Mouse (Mus musculus) embryonic facial prominence, embryonic 14.5 days (tissue): ENCODE results near the gene Dot1l. TPM values are rescaled to one million over a fixed set of nuclear protein-coding genes. Genes with fewer than 3 reads are reported as not detected.

Experiments used
- ATAC-seq: fragments of 200-750 bp; cut with Nextera tagmentation; 2 replicates; pipeline ENCODE4 v1.8.0; 2017; ENCODE audit warnings: low read depth, moderate number of reproducible peaks, moderate TSS enrichment
- DNase-seq: peaks from one replicate; pipeline ENCODE4 v3.0.0-alpha.2; 2015; ENCODE audit warnings: low spot score
- H3K27ac ChIP-seq: fragments of 300-500 bp; sonication (generic); replicated peaks from 2 replicates; pipeline ENCODE4 v1.5.1; 2014; ENCODE audit warnings: low read depth, mild to moderate bottlenecking, low read length, moderate library complexity
- H3K27me3 ChIP-seq: fragments of 300-500 bp; sonication (generic); replicated peaks from 2 replicates; pipeline ENCODE4 v1.6.1; 2014; ENCODE audit warnings: low read length; ENCODE audit not compliant: control insufficient read depth, insufficient read depth
- H3K36me3 ChIP-seq: fragments of 300-500 bp; sonication (generic); 2 replicates; pipeline ENCODE4 v1.6.1; 2014; ENCODE audit warnings: low read length, mixed read lengths; ENCODE audit not compliant: control insufficient read depth, insufficient read depth
- H3K4me1 ChIP-seq: fragments of 300-500 bp; sonication (generic); 2 replicates; pipeline ENCODE4 v1.6.1; 2014; ENCODE audit warnings: antibody characterized with exemption, low read length; ENCODE audit not compliant: control insufficient read depth, insufficient read depth
- H3K4me2 ChIP-seq: fragments of 300-500 bp; sonication (generic); 2 replicates; pipeline ENCODE4 v1.6.1; 2014; ENCODE audit warnings: low read depth, mild to moderate bottlenecking, low read length, moderate library complexity, mixed read lengths
- H3K4me3 ChIP-seq: fragments of 300-500 bp; sonication (generic); 2 replicates; pipeline ENCODE4 v1.5.1; 2014; ENCODE audit warnings: low read depth, mild to moderate bottlenecking, low read length
- H3K9ac ChIP-seq: fragments of 300-500 bp; sonication (generic); 2 replicates; pipeline ENCODE4 v1.6.1; 2014; ENCODE audit warnings: low read depth, mild to moderate bottlenecking, low read length, moderate library complexity, mixed read lengths
- H3K9me3 ChIP-seq: fragments of 300-500 bp; sonication (generic); 2 replicates; pipeline ENCODE4 v1.6.1; 2016; ENCODE audit warnings: low read length; ENCODE audit not compliant: control insufficient read depth
- WGBS: fragments of 180-500 bp; shearing (Covaris S2); extraction: QIAGEN DNeasy Blood & Tissue Kit; methylation state at CpG from one replicate; pipeline ENCODE4 v1.1.7; 2014; 5-methylcytosine and 5-hydroxymethylcytosine counted together
- polyA plus RNA-seq: library from polyadenylated mRNA; unstranded; fragments of >200 nt; fragmentation: Nextera tagmentation; extraction: Ambion mirVana; gene quantifications from 2 replicates; pipeline ENCODE4 v1.2.1, GENCODE M21; 2014

Gene Dot1l
- polyA plus RNA-seq, 1 experiment from 2014 or later: 21.5 TPM

DNA sequence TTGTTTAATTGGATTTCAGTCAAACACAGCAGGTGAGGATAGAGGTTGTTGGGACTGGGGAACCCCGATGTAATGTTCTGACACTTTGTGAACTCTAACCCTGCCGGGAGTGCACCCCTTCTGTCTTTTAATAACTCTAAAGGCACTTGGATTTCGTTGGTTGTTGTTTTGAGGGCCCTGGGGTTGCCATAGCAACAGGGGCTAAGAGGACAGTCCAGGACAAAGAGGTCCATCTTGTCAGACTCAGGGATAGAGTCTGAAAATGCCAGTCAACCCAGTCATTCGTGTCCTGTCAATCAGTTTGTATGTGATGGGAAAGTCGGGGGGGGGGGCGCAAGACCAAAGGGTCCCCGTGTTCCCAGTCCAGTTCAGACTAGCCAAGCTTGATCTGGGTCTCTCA is 77.8 kb downstream of the Dot1l start:
- DNase-seq (no peak), ATAC-seq (no peak)
- H3K27ac ChIP-seq: no peak overlapping the region
- H3K27me3 ChIP-seq: peaks cover 25% of the 10 kb centered on the region
- H3K9me3 ChIP-seq: peaks cover 7% of the 10 kb centered on the region; the same call in 1 of the 2 replicates
- no peak overlapping the region for H3K4me3 ChIP-seq
- H3K4me2 ChIP-seq: no peak overlapping the region
- H3K9ac ChIP-seq: no peak overlapping the region
- peaks cover 23% of the 10 kb centered on the region for H3K36me3 ChIP-seq
- 53% methylated on average over 6 of the region's 7 CpGs for WGBS
- H3K4me1 ChIP-seq: peaks cover 3% of the 10 kb centered on the region; the same call in 1 of the 2 replicates

DNA sequence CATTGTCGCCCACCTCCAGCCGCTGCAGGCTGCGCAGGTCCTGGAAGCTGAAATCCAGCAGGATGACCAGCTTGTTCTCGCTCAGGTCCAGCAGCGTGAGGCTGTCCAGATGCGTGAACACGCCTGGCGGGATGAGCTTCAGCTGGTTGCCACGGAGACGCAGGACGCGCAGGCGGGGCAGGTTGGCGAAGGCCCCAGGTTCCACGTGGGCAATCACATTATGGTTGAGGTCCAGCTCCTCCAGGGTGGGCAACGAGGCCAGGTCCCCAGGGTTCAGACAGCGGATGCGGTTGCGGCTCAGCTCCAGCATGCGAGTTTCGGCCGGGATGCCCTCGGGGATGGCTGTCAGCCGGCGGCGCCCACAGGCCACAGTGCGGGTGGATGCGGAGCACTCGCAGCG is 80.6 kb downstream of the Dot1l start:
- Histone ChIP-seq H3K4me2 (no peak overlapping the region), H3K27me3 (peaks cover 25% of the 10 kb centered on the region), H3K9me3 (peaks cover 7% of the 10 kb centered on the region; the same call in 1 of the 2 replicates), H3K9ac (no peak overlapping the region), H3K4me1 (no peaks in the 10 kb centered on the region), H3K4me3 (no peak overlapping the region), H3K36me3 (peaks cover 1% of the 10 kb centered on the region; the same call in 1 of the 2 replicates), H3K27ac (no peak overlapping the region)
- no peak for ATAC-seq
- WGBS: 59% methylated on average over 29 of the region's 30 CpGs
- no peak for DNase-seq

- Histone ChIP-seq H3K4me2 (no peak overlapping the region), H3K4me3 (no peak overlapping the region), H3K36me3 (no peaks in the 10 kb centered on the region), H3K9me3 (peaks cover 7% of the 10 kb centered on the region; the same call in 1 of the 2 replicates), H3K27ac (no peak overlapping the region), H3K9ac (no peak overlapping the region), H3K27me3 (peaks cover 25% of the 10 kb centered on the region), H3K4me1 (no peaks in the 10 kb centered on the region)
- peak; percentile 26 for DNase-seq
- 45% methylated on average over 7 of the region's 7 CpGs for WGBS
- no peak for ATAC-seq
These were observed 82.0 kb downstream of the Dot1l start for GRCm38 (mm10) chr10:80836949-80837379.

- H3K4me1 ChIP-seq: no peaks in the 10 kb centered on the region
- no peak overlapping the region for H3K27ac ChIP-seq
- no peaks in the 10 kb centered on the region for H3K36me3 ChIP-seq
- peaks cover 32% of the 10 kb centered on the region for H3K27me3 ChIP-seq
- WGBS: 0% methylated on average over 2 of the region's 2 CpGs
- H3K4me2 ChIP-seq: no peak overlapping the region
- H3K4me3 ChIP-seq: no peak overlapping the region
- H3K9ac ChIP-seq: no peak overlapping the region
- peaks cover 7% of the 10 kb centered on the region; the same call in 1 of the 2 replicates for H3K9me3 ChIP-seq
- ATAC-seq (peak; percentile 45), DNase-seq (no peak)
These were observed 82.8 kb downstream of the Dot1l start for GRCm38 (mm10) chr10:80837827-80838226.

- peaks cover 7% of the 10 kb centered on the region; the same call in 1 of the 2 replicates for H3K9me3 ChIP-seq
- H3K36me3 ChIP-seq: no peaks in the 10 kb centered on the region
- no peaks in the 10 kb centered on the region for H3K4me1 ChIP-seq
- no peak overlapping the region for H3K9ac ChIP-seq
- no peak for ATAC-seq
- no peak overlapping the region for H3K27ac ChIP-seq
- no peak for DNase-seq
- no peak overlapping the region for H3K4me2 ChIP-seq
- 54% methylated on average over 2 of the region's 2 CpGs for WGBS
- peaks cover 38% of the 10 kb centered on the region for H3K27me3 ChIP-seq
- H3K4me3 ChIP-seq: no peak overlapping the region
These were observed 83.4 kb downstream of the Dot1l start for GRCm38 (mm10) chr10:80838346-80838912.

- Histone ChIP-seq H3K4me1 (no peaks in the 10 kb centered on the region), H3K4me3 (no peak overlapping the region), H3K36me3 (no peaks in the 10 kb centered on the region), H3K27ac (no peak overlapping the region), H3K4me2 (no peak overlapping the region), H3K9ac (no peak overlapping the region), H3K27me3 (peaks cover 44% of the 10 kb centered on the region), H3K9me3 (peaks cover 1% of the 10 kb centered on the region; the same call in 1 of the 2 replicates)
- DNase-seq: no peak
- ATAC-seq: no peak
- WGBS: 68% methylated on average over 6 of the region's 6 CpGs
These were observed 84.8 kb downstream of the Dot1l start for GRCm38 (mm10) chr10:80839848-80840247.

DNA sequence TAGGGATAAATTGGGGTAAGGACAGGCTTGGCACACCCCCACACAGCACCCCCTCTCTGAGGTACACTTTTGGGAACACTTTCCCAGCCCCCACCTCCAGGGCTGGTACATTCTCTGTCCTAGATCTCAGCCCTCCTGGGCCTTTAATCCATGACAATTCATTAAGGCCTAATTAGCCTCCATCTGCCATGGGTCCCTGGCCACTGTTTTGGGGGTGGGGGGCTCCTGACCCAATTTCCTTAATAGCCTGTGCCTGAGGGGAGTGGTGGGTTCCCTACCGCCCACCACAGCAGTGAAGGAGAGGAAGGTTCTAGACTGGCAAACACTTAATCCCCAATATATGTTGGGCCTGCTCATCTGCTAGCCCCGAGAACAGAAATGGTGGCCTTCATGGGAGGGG is 86.7 kb downstream of the Dot1l start:
- peaks cover 37% of the 10 kb centered on the region for H3K27me3 ChIP-seq
- H3K27ac ChIP-seq: no peak overlapping the region
- DNase-seq (no peak), ATAC-seq (no peak)
- H3K4me3 ChIP-seq: no peak overlapping the region
- no peak overlapping the region for H3K4me2 ChIP-seq
- 93% methylated on average over 2 of the region's 2 CpGs for WGBS
- H3K9ac ChIP-seq: no peak overlapping the region
- no peaks in the 10 kb centered on the region for H3K9me3 ChIP-seq
- no peaks in the 10 kb centered on the region for H3K36me3 ChIP-seq
- no peaks in the 10 kb centered on the region for H3K4me1 ChIP-seq

GRCm38 (mm10) chr10:80842334-80842733 is 87.3 kb downstream of the Dot1l start:
- no peak for DNase-seq
- Histone ChIP-seq H3K9me3 (no peaks in the 10 kb centered on the region), H3K4me1 (no peaks in the 10 kb centered on the region), H3K27me3 (peaks cover 37% of the 10 kb centered on the region), H3K36me3 (no peaks in the 10 kb centered on the region), H3K4me3 (no peak overlapping the region), H3K27ac (no peak overlapping the region), H3K4me2 (no peak overlapping the region), H3K9ac (no peak overlapping the region)
- 78% methylated on average over 15 of the region's 15 CpGs for WGBS
- ATAC-seq: no peak
